Mouse (Mus musculus) left cerebral cortex, adult 11 months (tissue): ENCODE results near the gene Kif3c.
A peak's percentile ranks its signal among the peaks of the same experiment; 100 is the strongest.
"Not testable (repeated sequence)": the region's sequence is repeated elsewhere in the genome, so short reads cannot be mapped to it uniquely, and the experiment has no call there.

Experiments
- DNase-seq: peaks from one replicate; pipeline ENCODE4 v3.0.0; 2022; ENCODE audit warnings: low spot score

The Kif3c gene

DNA sequence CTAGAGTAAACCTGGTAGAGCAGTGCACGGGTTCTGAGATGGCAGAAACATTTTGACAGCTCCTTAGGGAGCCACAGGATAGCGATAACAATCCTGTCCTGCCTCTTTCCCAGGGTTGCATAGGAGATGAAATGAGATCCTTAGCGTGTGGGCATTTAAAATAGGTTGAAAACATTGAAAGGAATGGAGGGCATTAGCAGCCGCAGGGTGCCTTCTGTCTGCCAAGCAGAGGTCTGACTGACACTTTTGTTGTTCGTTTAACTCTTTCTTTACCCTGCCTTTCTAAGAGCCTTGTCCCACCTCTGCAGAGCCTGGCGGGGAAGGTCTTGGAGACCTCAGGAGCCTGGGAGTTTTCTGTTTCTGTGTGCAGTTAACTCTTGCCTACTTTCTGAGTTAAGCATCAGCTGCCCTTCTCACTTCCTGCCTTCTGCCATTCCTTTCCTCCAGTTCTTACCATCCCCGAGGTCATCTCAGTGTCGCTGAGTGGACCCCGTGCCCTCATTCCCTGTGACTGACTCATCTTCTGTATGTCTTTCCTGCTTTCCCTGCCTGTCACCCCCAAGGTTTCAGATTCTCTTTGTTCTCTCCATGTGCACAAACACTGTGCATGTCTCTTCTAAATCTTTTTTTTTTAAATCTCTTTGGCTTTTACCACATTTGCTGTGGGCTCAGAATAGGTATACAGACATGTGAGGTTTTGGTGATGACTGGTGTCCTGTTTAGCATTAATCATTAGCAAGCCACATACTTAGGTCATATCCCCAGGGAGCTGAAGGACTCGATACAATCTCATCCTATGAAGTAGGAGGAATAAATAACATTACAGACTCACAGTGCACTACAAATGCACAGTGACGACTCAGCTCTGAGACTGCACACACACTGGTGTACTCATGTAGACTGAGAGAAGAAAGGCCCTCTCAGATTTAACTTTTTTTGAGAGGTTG lies 6.3 kb downstream of the Kif3c start:
- DNase-seq = no peak

DNA sequence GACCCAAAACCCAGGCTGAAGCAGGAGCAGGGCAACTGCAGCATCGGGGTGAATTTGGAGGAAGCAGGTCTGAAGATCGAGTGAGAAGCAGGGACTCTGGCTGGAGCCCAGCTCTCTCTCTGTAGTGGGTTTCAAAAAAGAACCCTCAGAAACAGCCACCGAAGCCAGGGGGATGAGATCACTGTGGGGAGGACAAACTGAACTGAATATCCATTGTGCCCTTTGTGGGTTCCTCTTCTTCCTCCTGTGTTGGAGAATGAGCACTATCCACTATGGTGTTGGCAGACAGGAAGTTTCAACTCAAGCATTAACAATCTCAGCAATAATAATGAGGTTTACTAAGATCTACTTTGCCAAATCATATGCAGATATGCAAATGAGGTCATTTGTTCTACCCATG lies 7.1 kb downstream of the Kif3c start:
- no peak for DNase-seq

DNA sequence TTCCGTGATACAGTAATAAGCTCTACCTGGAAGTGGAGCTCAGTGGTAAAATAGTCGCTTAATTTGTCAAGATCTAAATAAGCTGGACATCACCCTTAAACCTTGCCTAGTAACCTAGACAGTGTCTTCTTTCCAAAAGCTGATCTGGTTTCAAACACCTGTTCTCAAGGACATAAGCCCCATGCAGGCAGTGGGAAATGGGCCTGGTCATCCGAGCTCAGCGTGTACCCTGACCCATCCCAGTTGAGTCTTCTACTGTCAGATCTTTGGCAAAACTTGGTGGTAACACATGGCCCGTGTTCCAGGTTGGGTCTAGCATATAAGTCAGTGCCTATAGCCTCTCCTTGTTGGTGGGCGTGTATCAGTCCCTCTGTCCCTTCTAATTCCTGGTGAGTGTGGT lies 8.6 kb downstream of the Kif3c start:
- DNase-seq = no peak

DNA sequence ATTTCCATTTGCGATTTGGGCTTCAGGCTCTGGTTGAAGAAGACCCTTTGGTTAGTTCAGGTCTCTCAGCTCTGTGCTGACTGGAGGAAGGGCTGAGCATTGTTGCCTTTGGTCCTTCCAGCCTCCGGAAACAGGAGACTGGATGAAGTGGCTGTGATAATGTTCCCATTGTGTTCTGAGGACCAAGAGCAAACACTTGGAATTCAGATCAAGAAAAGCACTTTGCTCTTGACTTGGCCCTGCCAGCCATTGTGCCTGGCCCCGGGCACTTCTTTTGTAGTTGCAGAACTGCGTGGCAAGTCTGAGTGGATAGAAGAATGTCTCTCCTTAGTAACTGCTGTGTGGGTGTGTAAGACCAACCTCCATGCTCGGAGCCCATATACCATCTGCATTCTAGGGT lies 9.6 kb downstream of the Kif3c start:
- no peak for DNase-seq

DNA sequence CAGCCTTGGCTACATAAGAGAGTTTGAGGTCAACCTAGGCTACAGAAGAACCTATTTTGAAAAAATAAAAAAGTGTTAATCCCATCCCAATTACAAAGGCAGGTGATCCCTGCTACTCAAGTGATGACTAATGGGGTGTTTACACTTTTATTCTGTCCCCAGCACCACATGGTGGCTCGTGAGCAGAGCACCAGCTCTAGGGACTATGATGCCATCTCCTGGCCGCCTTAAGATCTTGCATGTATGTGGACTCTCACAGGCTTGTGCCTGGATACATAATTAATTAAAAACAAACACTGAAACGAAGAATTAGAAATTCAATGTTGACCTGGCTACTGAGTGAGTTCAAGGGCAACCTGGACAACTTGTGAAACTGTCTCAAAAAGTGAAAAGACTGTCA lies 12.3 kb downstream of the Kif3c start:
- DNase-seq = no peak

DNA sequence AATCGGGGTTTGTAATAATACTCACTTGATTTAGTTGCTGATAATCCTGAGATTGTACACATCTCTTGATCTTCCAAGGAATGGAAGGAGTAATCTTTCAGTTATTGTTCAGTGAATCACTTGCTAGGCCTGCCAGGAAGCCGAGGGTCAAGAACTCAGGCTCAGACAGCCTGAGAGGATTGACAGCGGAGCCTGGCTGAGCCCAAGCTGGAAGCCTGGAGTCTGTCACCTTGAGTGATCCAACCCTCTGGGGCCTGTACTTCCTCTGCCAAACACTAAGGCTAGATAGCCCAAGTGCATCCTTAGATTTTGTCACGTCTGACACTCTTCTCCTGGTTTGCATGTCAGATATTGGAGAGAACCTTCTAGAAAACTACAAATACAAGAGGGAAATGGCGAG lies 12.8 kb downstream of the Kif3c start:
- no peak for DNase-seq

DNA sequence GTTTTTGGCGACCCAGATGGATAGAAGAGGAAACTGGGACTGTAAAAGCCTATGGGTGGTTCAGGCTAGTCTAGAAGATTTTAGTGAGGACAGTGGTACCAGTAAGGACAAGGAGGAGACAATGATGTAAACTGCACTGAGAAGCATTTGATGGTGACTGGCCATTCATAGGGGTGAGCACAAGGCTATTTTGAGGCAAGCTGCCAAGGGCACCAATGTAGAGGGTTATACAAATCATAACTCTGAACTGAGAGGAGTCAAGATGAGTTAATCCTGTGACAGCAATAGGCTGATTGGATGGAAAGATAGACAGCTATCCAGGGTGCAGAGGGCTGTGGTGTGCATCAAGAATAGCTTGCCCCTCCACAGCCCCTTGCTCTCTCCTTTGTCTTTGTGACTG lies 19.9 kb downstream of the Kif3c start:
- no peak for DNase-seq

DNA sequence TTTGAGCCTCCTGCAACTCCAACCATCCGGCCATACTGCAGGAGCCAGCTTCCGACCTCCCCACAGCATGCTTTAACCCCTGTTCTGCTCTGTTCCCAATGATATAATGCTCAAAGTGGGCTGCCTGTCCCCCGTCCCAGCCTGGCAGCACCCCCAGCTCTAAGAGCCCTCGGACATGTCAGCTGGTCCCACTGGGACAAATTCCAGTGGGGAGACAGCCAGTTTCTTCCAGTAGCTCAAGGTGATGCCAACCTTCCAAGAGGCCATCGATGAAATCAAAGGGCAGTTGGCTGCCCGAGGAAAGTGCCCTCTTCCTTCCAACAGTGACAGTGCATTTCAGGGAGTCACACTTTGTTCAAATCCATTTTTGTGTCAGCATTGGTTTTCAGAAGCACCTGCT lies 20.3 kb downstream of the Kif3c start:
- DNase-seq = no peak

DNA sequence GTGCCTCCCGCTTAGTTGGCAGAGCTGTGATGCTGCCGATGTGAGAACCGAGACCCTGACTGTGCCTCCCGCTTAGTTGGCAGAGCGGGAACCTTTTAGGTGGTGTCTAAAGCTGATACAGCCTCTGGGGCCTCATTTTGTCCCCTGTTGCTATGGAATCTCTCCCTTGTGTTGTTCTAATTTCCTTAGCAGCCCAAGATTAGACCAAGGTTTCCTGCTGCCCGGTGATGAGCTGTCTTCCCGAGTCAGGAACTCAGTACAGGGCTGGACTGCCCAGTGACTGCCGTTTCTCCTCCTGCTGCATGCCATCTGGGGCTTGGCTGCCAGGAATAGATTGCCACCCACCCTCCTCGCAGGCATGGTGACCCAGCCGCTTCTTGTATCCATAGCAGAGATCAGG lies 21.0 kb downstream of the Kif3c start:
- no peak for DNase-seq

DNA sequence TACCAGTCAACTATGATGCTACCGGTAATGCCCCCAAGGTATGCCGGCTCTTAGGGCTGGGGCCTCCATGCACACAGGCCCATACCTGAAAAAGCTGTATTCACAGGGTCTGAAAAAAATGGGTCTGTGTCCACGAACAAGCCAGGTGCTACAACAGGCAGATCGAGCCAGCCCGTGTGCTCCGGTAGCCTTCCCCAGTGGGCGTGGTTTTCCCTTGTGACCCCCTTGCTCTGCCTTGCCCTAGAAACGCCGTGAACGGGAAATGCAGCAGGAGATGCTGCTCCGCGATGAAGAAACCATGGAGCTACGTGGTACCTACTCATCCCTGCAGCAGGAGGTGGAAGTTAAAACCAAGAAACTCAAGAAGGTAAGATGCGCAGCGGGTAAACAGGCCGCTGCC lies 23.0 kb downstream of the Kif3c start:
- no peak for DNase-seq

DNA sequence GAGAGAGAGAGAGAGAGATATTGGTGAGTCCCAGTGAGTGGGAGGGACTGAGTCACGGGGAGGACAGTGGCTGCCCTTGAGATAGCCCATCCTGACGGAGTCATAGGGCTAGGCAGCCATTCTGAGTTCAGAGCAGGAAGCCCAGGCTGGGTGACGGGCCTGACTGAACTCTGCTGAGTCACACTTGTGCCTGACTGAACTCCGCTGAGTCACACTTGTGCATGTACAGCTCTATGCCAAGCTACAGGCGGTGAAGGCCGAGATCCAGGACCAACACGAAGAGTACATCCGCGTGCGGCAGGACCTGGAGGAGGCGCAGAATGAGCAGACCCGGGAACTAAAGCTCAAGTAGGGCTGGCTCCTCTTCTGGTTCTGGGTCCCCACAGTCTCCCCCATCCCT lies 24.5 kb downstream of the Kif3c start:
- no peak for DNase-seq

DNA sequence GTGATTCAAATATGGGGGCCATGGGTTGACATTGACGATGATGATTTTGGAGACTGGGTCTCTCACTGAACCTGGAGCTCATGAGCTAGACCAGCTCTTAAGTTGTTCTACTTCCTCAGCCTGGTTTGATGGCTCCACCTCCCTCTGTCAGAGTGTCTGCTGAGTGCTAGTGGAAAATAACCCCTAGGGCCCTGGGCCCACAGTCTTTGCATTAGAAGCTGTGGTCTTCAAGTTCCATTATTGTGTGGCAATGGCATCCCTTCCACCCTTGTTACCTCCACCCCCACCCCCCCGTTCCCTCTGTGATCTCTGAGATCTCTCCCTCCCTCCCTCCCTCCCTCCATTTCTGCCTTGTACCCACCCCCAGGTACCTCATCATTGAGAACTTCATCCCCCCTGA lies 25.1 kb downstream of the Kif3c start:
- DNase-seq = no peak

DNA sequence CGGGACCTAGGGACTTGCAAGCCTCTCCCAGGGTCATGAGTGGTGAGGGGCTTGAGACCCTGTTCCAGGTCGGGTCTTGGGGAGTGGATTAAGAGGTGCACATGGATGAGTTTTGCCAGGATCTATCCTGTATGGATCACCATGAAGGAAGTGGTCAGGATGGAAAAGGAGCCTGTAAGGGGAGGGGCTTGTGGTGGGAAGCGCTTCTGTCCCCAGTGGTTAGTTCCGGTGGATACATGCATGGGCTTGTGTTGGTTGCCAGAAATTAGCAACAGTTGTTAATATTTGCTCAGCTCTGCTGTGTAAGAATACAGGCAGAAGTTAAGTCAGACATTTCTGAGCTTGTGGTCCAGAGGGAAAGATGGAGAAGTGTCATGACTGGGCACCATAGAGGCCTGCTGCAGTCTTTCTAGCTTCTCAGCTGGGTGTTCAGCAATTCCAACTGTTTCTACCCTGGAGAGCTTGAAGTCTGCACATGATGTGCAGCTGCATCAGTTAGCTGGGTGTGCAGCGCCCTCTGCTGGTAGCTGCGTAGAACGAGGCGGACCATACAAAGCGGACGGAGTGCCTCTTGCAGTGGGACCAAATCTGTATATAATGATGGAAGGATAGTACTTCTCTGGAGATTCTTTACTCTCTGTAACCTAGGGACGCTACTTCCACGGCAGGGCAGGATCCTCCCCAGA lies 25.8 kb downstream of the Kif3c start:
- DNase-seq = peak; percentile 75

DNA sequence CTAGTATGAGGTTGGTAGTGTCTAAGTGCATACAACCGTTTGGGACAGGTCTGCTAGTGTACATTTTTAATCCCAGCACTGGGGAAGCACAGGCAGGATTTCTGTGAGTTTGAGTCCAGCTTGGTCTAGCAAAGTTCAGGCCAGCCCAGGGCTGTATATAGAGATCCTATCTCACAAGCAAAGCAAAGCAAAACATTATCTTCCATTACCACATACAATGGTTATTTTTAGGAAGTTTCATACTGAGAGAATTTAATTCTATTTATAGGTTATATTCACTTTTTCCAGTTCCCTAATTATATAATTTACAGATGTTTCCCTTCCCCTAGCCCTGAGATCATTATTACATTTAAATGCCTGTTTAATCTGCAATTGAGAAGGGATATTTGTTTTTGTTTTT lies 26.3 kb downstream of the Kif3c start:
- DNase-seq = no peak

DNA sequence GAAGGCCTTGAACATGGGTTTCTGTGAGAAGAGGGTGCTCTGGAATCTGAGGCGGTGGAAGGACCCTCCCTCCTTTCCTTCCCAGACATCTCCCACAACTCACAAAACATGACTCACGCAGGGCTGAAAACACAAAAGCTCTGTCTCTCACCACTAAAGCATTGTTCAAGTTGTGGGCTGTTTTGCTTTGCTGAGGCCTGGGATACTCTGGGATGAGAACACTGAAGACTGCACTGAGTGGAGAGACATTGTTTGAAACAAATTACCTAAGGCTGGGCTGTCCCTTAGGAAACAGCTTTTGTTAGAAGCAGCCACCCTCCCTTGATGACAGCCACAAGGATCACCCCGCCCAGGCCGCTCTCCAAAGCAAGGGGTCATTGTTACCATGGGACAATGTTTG lies 28.2 kb downstream of the Kif3c start:
- DNase-seq = no peak

DNA sequence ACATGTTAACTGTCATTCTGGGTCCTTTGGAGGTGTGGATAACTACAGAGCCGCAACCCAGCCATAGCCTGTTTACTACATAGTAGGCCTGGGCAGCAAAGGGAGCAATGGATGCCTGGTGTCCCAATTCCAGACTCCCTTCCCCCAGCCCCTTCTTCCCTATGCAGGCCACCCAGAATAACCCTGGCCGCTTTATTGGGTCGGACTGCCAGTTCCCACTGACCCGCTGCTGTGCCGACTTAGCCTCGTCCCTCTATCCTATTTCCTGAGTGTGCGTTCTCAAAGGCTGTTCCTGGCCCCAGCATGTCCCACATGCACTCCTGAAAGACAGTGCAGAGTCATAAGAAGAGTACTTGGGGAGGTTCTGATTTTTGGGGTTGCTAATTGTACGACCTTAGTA lies 32.0 kb downstream of the Kif3c start:
- no peak for DNase-seq

DNA sequence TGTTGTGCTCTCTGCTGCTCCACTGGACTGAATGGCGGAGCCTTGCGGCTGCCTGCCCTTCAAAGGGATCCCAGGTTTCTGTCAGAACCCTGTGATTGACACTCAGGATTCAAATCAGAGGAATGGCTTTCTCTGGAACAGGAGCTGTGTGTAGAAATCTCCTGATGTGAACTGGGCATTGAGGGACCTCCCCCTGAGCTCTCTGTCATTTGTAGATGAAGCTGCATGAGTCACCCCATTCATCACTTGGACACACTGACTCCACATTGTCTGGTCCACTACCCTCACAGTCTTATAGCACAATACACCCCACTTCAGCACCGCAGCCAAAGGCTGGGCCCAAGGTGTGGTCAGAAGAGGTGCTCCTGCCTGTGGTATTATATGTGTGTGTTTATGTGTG lies 40.7 kb downstream of the Kif3c start:
- not testable (repeated sequence) for DNase-seq

DNA sequence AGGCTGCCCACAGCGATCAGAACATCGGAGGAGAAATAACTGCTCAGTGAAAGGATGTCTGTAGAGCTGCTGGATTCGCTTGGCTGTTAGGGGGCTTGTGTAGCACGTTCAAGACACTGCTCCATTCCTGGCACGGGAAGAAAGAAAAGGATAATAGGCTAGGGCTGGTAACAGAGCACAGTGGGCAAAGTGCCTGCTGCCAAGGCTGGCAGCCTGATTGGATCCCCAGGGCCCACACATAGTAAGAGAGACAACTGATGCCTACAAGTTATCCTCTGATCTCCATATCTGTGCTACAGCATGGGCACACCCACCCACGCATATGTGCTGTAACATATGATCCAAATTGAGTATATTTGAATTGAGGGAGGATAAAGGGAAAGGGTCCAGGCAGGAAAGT lies 41.7 kb downstream of the Kif3c start:
- DNase-seq = no peak

DNA sequence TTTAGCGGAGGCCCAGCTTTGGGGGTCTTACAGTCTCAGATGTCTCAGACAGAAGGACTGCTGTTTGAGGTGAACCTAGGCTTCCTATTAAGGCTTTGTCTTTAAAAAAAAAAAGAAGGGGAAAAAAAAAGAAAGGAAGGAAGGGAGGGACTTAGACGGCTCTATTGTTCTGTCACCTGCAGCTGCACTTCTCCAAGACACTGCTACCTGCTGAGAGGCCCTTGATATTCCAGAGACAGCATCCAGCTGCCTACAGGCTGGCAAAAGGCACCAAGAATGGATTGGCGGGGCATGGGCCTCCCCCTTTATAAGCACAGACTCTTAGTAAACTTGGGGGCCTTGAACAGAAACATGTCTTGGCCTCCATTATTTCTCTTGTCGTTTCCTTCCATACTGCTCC lies 50.0 kb downstream of the Kif3c start:
- DNase-seq = no peak

DNA sequence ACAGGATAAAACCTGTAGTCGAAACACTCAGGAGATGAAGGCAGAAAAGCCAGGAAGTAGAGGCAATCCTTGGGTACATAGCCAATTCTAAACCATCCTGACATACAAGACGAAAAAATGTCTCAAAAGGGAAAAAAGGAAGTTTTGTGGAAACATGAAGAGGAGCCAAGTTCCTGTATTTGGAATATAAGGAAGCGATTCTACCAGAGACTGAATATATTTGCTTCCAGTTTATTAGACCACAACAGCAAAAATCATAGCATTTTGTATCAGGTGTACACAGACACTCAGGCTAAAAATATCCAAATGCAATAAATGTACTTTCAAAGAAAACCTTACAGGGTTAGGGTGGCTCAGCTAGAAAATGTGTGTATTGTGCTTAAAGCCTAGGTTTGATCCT lies 53.8 kb downstream of the Kif3c start:
- no peak for DNase-seq

DNA sequence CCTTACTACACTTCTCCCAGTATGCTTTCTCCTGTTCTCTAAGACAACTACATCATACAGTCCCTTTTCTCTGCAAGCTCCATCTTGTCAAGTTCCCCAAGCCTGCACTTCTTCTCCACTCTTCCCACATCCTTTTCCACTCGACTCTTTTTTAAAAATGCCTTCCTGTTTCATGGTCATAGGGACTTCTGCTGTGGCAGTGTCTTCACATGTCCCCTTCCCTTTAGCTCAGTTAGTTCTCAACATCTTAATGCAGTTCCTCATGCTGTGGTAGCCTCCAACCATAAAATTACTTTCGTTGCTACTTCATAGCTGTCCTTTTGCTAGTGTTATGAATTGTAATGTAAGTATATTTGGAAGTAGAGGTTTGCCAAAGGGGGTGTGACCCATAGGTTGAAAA lies 55.6 kb downstream of the Kif3c start:
- no peak for DNase-seq

DNA sequence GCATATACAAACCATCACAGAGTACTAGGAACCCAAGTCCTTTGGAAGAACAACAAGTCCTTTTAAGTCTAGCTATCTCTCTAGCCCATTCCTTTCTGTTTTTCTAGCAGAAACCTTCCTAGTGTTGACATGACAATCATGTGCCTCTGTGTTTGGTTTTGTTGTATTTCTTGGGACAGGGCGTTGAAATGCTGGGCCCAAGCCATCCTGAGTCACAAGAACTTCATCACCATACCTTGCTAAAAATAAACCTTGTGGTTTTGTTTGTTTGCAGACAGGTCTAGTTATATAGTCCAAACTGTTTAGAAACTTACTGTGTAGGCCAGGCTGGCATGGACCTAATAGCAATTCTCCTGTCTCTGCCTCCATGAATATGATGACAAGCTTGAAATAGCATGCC lies 57.9 kb downstream of the Kif3c start:
- DNase-seq = no peak

DNA sequence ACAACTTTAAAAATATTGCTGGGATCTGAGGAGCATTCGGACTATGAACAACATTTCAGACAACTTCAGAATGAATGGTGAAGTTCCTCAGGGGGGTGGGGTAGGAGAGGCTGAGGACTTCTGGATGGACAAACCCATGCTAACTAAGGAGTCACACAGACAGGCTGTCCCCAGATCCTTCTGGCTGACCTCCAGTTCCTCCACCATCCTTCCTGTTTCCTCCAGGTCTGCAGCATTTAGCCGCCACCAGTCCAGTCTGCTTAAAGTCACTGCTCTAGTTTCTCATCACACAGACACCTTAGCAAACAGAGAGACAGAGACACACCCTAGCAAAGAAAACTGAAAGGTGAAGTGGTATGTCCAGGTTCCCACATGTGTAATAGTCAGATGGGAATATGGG lies 59.2 kb downstream of the Kif3c start:
- DNase-seq = no peak
